Comparison of ENCODE assay signal across 9 mouse cellular contexts in the genomic region with DNA sequence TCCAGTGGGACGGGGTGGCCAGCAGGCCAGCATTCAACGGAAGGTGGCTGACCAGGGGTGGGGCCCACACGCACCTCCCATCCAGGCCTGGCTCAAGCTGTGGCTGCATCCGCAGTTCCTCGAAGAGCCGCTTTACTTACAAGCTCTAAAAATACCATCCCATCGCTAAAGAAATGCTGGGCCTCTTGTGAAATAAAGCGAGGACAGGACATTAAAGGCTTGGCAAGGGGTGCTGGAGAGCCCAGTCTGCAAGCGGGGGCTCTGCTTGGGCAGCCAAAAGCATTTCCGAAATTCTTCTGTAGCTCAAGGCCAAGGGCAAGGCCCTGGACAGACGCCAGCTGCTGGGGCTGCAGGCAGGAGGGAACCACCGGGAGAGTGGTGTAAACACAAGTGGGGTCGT. TPM values are rescaled to one million over a fixed set of nuclear protein-coding genes. Genes with fewer than 3 reads are reported as not detected.
A peak's percentile ranks its signal among the peaks of the same experiment; 100 is the strongest.
DNase-seq lines count a peak whose midpoint lies in the region; ATAC-seq and TF ChIP-seq lines count a peak whose summit lies in the region.
"Had no signal": no experiment of that assay in that cellular context is flagged by ENCODE, and none has a peak within 500 bp of the region (broad histone marks: within the 10 kb centered on the region; RNA-seq: fewer than 3 reads in every experiment).

No protein-coding gene starts in this region.

- H3K27ac ChIP-seq in hindbrain, embryonic 15.5 days (replicated peaks) = peak overlapping the region; percentile 42
- H3K27ac ChIP-seq in stomach, embryonic 16.5 days (ENCODE audit: low read length) = peak overlapping the region; percentile 91

- no peak for TF ChIP-seq POLR2A in lung, adult 2 months (IDR thresholded peaks at IDR 0.05; ENCODE audit: borderline replicate concordance, extremely low read depth, low read depth, low read length)

- TF ChIP-seq CTCF in lung, adult 2 months (IDR thresholded peaks at IDR 0.05; ENCODE audit: insufficient read depth, low read length) = no peak

- 58% methylated on average over 13 of the region's 13 CpGs for WGBS in hindbrain, embryonic 15.5 days
- 11% methylated on average over 13 of the region's 13 CpGs for WGBS in lung, adult 2 months
- 23% methylated on average over 13 of the region's 13 CpGs for WGBS in stomach, embryonic 16.5 days

- ATAC-seq in hindbrain, embryonic 15.5 days (ENCODE audit: low FRiP score, low read depth) = no peak
- ATAC-seq in stomach, embryonic 16.5 days (ENCODE audit: insufficient read depth, low FRiP score) = peak; percentile 48

- H3K4me2 ChIP-seq in hindbrain, embryonic 15.5 days = no peak overlapping the region
- H3K4me2 ChIP-seq in stomach, embryonic 16.5 days (ENCODE audit: low read depth, low read length) = peak overlapping the region; percentile 20; the same call in 1 of the 2 replicates

- no peak overlapping the region for H3K9ac ChIP-seq in hindbrain, embryonic 15.5 days
- 0 out of 2 replicates have a peak overlapping the region, but pooled peaks have one; percentile 20 for H3K9ac ChIP-seq in stomach, embryonic 16.5 days (ENCODE audit: low read length)

- no peaks in the 10 kb centered on the region for H3K36me3 ChIP-seq in hindbrain, embryonic 15.5 days
- H3K36me3 ChIP-seq in stomach, embryonic 16.5 days (ENCODE audit: control insufficient read depth, insufficient read depth, low read length) = no peaks in the 10 kb centered on the region

- peaks cover 17% of the 10 kb centered on the region for H3K4me1 ChIP-seq in hindbrain, embryonic 15.5 days (replicated peaks)
- H3K4me1 ChIP-seq in lung, adult 2 months (ENCODE audit: control insufficient read depth, insufficient read depth, low read length) = peaks cover 20% of the 10 kb centered on the region
- peaks cover 60% of the 10 kb centered on the region for H3K4me1 ChIP-seq in stomach, embryonic 16.5 days (ENCODE audit: control insufficient read depth, insufficient read depth, low read length)

- no peak overlapping the region for H3K4me3 ChIP-seq in hindbrain, embryonic 15.5 days
- no peak overlapping the region for H3K4me3 ChIP-seq in lung, adult 2 months (replicated peaks; ENCODE audit: extremely low read depth, low read depth, low read length)
- no peak overlapping the region for H3K4me3 ChIP-seq in stomach, embryonic 16.5 days (replicated peaks; ENCODE audit: low read length)

- no peaks in the 10 kb centered on the region for H3K9me3 ChIP-seq in hindbrain, embryonic 15.5 days
- no peaks in the 10 kb centered on the region for H3K9me3 ChIP-seq in stomach, embryonic 16.5 days (replicated peaks; ENCODE audit: control insufficient read depth, low read length)

- H3K27me3 ChIP-seq in hindbrain, embryonic 15.5 days = no peaks in the 10 kb centered on the region
- H3K27me3 ChIP-seq in stomach, embryonic 16.5 days (ENCODE audit: control insufficient read depth, insufficient read depth, low read length) = no peaks in the 10 kb centered on the region

- DNase-seq in cerebellum, postnatal 36 days = peak; percentile 37 to 52
- no peak for DNase-seq in cerebellum, adult 11-12 months
- DNase-seq in adrenal gland, adult (ENCODE audit: inconsistent age in 2 of 2, low spot score in 1 of 2) = peak; percentile 94 to 97
- DNase-seq in gastrocnemius, adult 8-10 months (ENCODE audit: low spot score in 2 of 2) = peak; percentile 16 to 35
- peak; percentile 53 for DNase-seq in lung, adult 2 months
- no peak for DNase-seq in B cell, adult 2 months

RNA-seq across cellular contexts. Expression of a gene that starts 59.7 kb away (rescaled TPM):
- total RNA-seq in gastrocnemius, adult 8-10 months (2022) = 1 to 10 TPM; 1.3 to 1.9 (median 1.7) TPM
- 27.8 and 29.7 TPM in 2 replicates for polyA plus RNA-seq in hindbrain, embryonic 15.5 days (2015; fragmentation: Nextera tagmentation; extraction: Ambion mirVana)
- 43.2 and 46.1 TPM in 2 replicates for polyA plus RNA-seq in lung, adult 2 months (2012; rRNA removed)
- 13.2 and 13.4 TPM in 2 replicates for polyA plus RNA-seq in stomach, embryonic 16.5 days (2015; fragmentation: Nextera tagmentation; extraction: Ambion mirVana)
- polyA plus RNA-seq: C2C12 had no signal

Comparison
In these comparisons a context has a peak if more than half of its experiments do, and no peak if none do; other contexts are left out.
1. DNase-seq: peak in cerebellum, postnatal 36 days (2 of 2), adrenal gland, adult (2 of 2), gastrocnemius, adult 8-10 months (2 of 2) and lung, adult 2 months (single experiment); none in cerebellum, adult 11-12 months (single experiment) and B cell, adult 2 months (0 of 2).